Comparison of ENCODE assay signal across 14 mouse cellular contexts in the genomic region with DNA sequence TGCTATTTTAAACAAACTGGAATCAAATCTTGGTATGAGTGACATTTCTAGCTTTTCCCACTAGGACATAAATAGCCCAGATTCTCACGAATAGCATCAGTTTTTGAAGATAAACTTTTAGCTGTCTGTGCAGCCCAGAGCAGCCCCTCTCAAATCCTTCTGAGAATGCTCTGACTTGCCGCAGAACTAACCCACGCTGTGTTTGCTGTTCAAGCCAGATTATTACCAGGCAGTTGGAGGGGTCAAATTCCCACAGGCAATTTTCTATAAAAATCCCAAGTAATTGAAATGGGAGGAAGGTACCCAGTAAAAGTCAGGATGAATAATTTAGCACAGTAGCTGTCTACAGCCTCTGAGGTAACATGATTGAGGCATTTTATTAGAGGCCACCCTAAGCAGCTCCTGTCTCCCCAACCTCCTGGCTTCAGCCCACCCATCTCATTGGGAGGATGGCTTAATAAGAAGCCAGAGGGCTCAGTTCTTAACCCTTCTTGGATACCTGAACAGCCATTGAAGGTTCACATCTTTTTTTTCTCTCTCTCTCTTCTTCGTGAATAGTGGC.
DNase-seq lines count a peak whose midpoint lies in the region; ATAC-seq and TF ChIP-seq lines count a peak whose summit lies in the region.
"Had no signal": no experiment of that assay in that cellular context is flagged by ENCODE, and none has a peak within 500 bp of the region (broad histone marks: within the 10 kb centered on the region; RNA-seq: fewer than 3 reads in every experiment).

No protein-coding gene starts in this region.

- no peaks in the 10 kb centered on the region for H3K9me3 ChIP-seq in midbrain, embryonic 11.5 days (ENCODE audit: control insufficient read depth, low read length)
- no peaks in the 10 kb centered on the region for H3K9me3 ChIP-seq in midbrain, embryonic 10.5 days (replicated peaks)
- no peaks in the 10 kb centered on the region for H3K9me3 ChIP-seq in hindbrain, embryonic 16.5 days (ENCODE audit: control insufficient read depth, low read length)
- no peaks in the 10 kb centered on the region for H3K9me3 ChIP-seq in midbrain, postnatal 0 days (ENCODE audit: low read length)
- H3K9me3 ChIP-seq: embryonic facial prominence, embryonic 15.5 days had no signal

- H3K9ac ChIP-seq in midbrain, embryonic 11.5 days (ENCODE audit: low read length), result no peak overlapping the region
- H3K9ac ChIP-seq in hindbrain, embryonic 16.5 days (ENCODE audit: low read depth, low read length), result no peak overlapping the region
- H3K9ac ChIP-seq in midbrain, postnatal 0 days (replicated peaks; ENCODE audit: low read length, poor library complexity, severe bottlenecking), result no peak overlapping the region
- H3K9ac ChIP-seq: embryonic facial prominence, embryonic 15.5 days had no signal

- WGBS in midbrain, embryonic 11.5 days, result 75% methylated on average over 4 of the region's 4 CpGs
- WGBS in midbrain, embryonic 10.5 days, result 76% methylated on average over 4 of the region's 4 CpGs
- WGBS in hindbrain, embryonic 16.5 days, result 49% methylated on average over 4 of the region's 4 CpGs
- WGBS in midbrain, postnatal 0 days, result 24% methylated on average over 4 of the region's 4 CpGs

- TF ChIP-seq CTCF in midbrain, postnatal 0 days (IDR thresholded peaks at IDR 0.05), result no peak

- no peaks in the 10 kb centered on the region for H3K36me3 ChIP-seq in midbrain, embryonic 11.5 days (ENCODE audit: control insufficient read depth, insufficient read depth, low read length)
- no peaks in the 10 kb centered on the region for H3K36me3 ChIP-seq in midbrain, embryonic 10.5 days
- no peaks in the 10 kb centered on the region for H3K36me3 ChIP-seq in hindbrain, embryonic 16.5 days (ENCODE audit: control insufficient read depth, insufficient read depth, low read length)
- no peaks in the 10 kb centered on the region for H3K36me3 ChIP-seq in midbrain, postnatal 0 days (ENCODE audit: insufficient read depth, low read length)
- H3K36me3 ChIP-seq: embryonic facial prominence, embryonic 15.5 days had no signal

- no peaks in the 10 kb centered on the region for H3K4me1 ChIP-seq in midbrain, embryonic 11.5 days (ENCODE audit: control insufficient read depth, insufficient read depth, low read length)
- no peaks in the 10 kb centered on the region for H3K4me1 ChIP-seq in midbrain, embryonic 10.5 days
- H3K4me1 ChIP-seq in hindbrain, embryonic 16.5 days (ENCODE audit: control insufficient read depth, insufficient read depth, low read depth, low read length), result peaks cover 6% of the 10 kb centered on the region
- H3K4me1 ChIP-seq in midbrain, postnatal 0 days (ENCODE audit: insufficient read depth, low read length), result no peaks in the 10 kb centered on the region
- H3K4me1 ChIP-seq: embryonic facial prominence, embryonic 15.5 days had no signal

- H3K27ac ChIP-seq in midbrain, embryonic 11.5 days (ENCODE audit: low read depth, low read length), result no peak overlapping the region
- no peak overlapping the region for H3K27ac ChIP-seq in midbrain, embryonic 10.5 days (replicated peaks)
- no peak overlapping the region for H3K27ac ChIP-seq in hindbrain, embryonic 16.5 days (ENCODE audit: low read depth, low read length)
- H3K27ac ChIP-seq in midbrain, postnatal 0 days (ENCODE audit: low read depth, low read length), result no peak overlapping the region
- H3K27ac ChIP-seq: embryonic facial prominence, embryonic 15.5 days; macrophage had no signal

- 0 out of 2 replicates have a peak, but pooled peaks have one; percentile 16 for ATAC-seq in midbrain, embryonic 11.5 days (ENCODE audit: low FRiP score)
- ATAC-seq in hindbrain, embryonic 16.5 days, result peak; percentile 70; the same call in 1 of the 2 replicates
- no peak; the same call in 1 of the 2 replicates for ATAC-seq in midbrain, postnatal 0 days (ENCODE audit: low FRiP score)

- no peaks in the 10 kb centered on the region for H3K27me3 ChIP-seq in midbrain, embryonic 11.5 days (ENCODE audit: control insufficient read depth, insufficient read depth, low read length)
- no peaks in the 10 kb centered on the region for H3K27me3 ChIP-seq in midbrain, embryonic 10.5 days (ENCODE audit: low read depth, poor library complexity, severe bottlenecking)
- H3K27me3 ChIP-seq in hindbrain, embryonic 16.5 days (replicated peaks; ENCODE audit: control insufficient read depth, insufficient read depth, low read length), result no peaks in the 10 kb centered on the region
- no peaks in the 10 kb centered on the region for H3K27me3 ChIP-seq in midbrain, postnatal 0 days (ENCODE audit: insufficient read depth, low read length)
- H3K27me3 ChIP-seq: embryonic facial prominence, embryonic 15.5 days had no signal

- H3K4me2 ChIP-seq in midbrain, embryonic 11.5 days, result no peak overlapping the region
- H3K4me2 ChIP-seq in hindbrain, embryonic 16.5 days (ENCODE audit: low read length), result no peak overlapping the region
- H3K4me2 ChIP-seq in midbrain, postnatal 0 days (ENCODE audit: low read depth, low read length, poor library complexity, severe bottlenecking), result no peak overlapping the region
- H3K4me2 ChIP-seq: embryonic facial prominence, embryonic 15.5 days; liver, embryonic 11.5 days had no signal

- no peak overlapping the region for H3K4me3 ChIP-seq in midbrain, embryonic 11.5 days (ENCODE audit: low read depth, low read length)
- no peak overlapping the region for H3K4me3 ChIP-seq in midbrain, embryonic 10.5 days
- H3K4me3 ChIP-seq in hindbrain, embryonic 16.5 days (ENCODE audit: low read length), result no peak overlapping the region
- no peak overlapping the region for H3K4me3 ChIP-seq in midbrain, postnatal 0 days (ENCODE audit: low read depth, low read length)
- H3K4me3 ChIP-seq: embryonic facial prominence, embryonic 15.5 days had no signal

- peak; percentile 50 for DNase-seq in heart, adult 11 months
- DNase-seq in heart, adult 8-10 months (ENCODE audit: low spot score), result no peak
- DNase-seq in midbrain, embryonic 11.5 days (ENCODE audit: low spot score, missing footprints), result no peak
- no peak for DNase-seq in midbrain, embryonic 10.5 days (ENCODE audit: low spot score)
- DNase-seq in midbrain, postnatal 0 days (ENCODE audit: low spot score), result peak; percentile 9
- no peak for DNase-seq in testis, postnatal 14 days (ENCODE audit: low spot score)
- DNase-seq in gastrocnemius, postnatal 4 days (ENCODE audit: low spot score in 2 of 2), result no peak
- DNase-seq: cerebellum, adult 2 months; kidney, postnatal 4 days; lung, adult 2 months had no signal

Comparison
In these comparisons a context has a peak if more than half of its experiments do, and no peak if none do; other contexts are left out.
1. DNase-seq: peak in heart, adult 11 months (single experiment) and midbrain, postnatal 0 days (single experiment); none in heart, adult 8-10 months (single experiment), midbrain, embryonic 11.5 days (single experiment), midbrain, embryonic 10.5 days (single experiment), testis, postnatal 14 days (single experiment) and gastrocnemius, postnatal 4 days (0 of 2).